Mouse (Mus musculus) stomach, postnatal 0 days (tissue): ENCODE data around the gene Snd1. TPM values are rescaled to one million over a fixed set of nuclear protein-coding genes. Genes with fewer than 3 reads are reported as not detected.
A peak's percentile ranks its signal among the peaks of the same experiment; 100 is the strongest.

ENCODE experiments used
- ATAC-seq: fragments of 200-750 bp; cut with Nextera tagmentation; 2 replicates; pipeline ENCODE4 v1.8.0; 2017; ENCODE audit not compliant: low FRiP score, low TSS enrichment
- DNase-seq: peaks from one replicate; pipeline ENCODE4 v3.0.0-alpha.2; 2016; ENCODE audit warnings: low spot score
- H3K27ac ChIP-seq: fragments of 300-500 bp; sonication (generic); replicated peaks from 2 replicates; pipeline ENCODE4 v1.5.1; 2014; ENCODE audit warnings: mild to moderate bottlenecking, control low read depth
- H3K27me3 ChIP-seq: fragments of 300-500 bp; sonication (generic); 2 replicates; pipeline ENCODE4 v1.6.1; 2014; ENCODE audit warnings: low read length; ENCODE audit not compliant: control insufficient read depth, insufficient read depth
- H3K36me3 ChIP-seq: fragments of 300-500 bp; sonication (generic); 2 replicates; pipeline ENCODE4 v1.6.1; 2014; ENCODE audit warnings: low read length, mixed read lengths; ENCODE audit not compliant: control insufficient read depth, insufficient read depth
- H3K4me1 ChIP-seq: fragments of 300-500 bp; sonication (generic); replicated peaks from 2 replicates; pipeline ENCODE4 v1.6.1; 2014; ENCODE audit warnings: antibody characterized with exemption; ENCODE audit not compliant: control insufficient read depth, insufficient read depth
- H3K4me2 ChIP-seq: fragments of 300-500 bp; sonication (generic); replicated peaks from 2 replicates; pipeline ENCODE4 v1.6.1; 2014; ENCODE audit warnings: low read depth, mild to moderate bottlenecking, control low read depth, moderate library complexity
- H3K4me3 ChIP-seq: fragments of 300-500 bp; sonication (generic); 2 replicates; pipeline ENCODE4 v1.5.1; 2014; ENCODE audit warnings: low read depth, low read length, control low read depth
- H3K9ac ChIP-seq: fragments of 300-500 bp; sonication (generic); 2 replicates; pipeline ENCODE4 v1.6.1; 2014; ENCODE audit warnings: mild to moderate bottlenecking, low read length, control low read depth, mixed read lengths
- H3K9me3 ChIP-seq: fragments of 300-500 bp; sonication (generic); 2 replicates; pipeline ENCODE4 v1.6.1; 2016; ENCODE audit warnings: low read length; ENCODE audit not compliant: control insufficient read depth
- CTCF ChIP-seq: IDR thresholded peaks from 2 replicates; pipeline ENCODE4 v1.5.1; 2016; ENCODE audit warnings: antibody characterized with exemption, low read depth, mild to moderate bottlenecking, moderate library complexity
- EP300 ChIP-seq: optimal IDR thresholded peaks from 2 replicates; pipeline ENCODE3; 2016; ENCODE audit warnings: antibody characterized with exemption
- WGBS: fragments of 180-500 bp; shearing (Covaris S2); extraction: QIAGEN DNeasy Blood & Tissue Kit; methylation state at CpG from one replicate; pipeline ENCODE4 v1.1.7; 2014; 5-methylcytosine and 5-hydroxymethylcytosine counted together
- polyA plus RNA-seq: library from polyadenylated mRNA; unstranded; fragments of >200 nt; fragmentation: Nextera tagmentation; extraction: Ambion mirVana; gene quantifications from 2 replicates; pipeline ENCODE4 v1.2.1, GENCODE M21; 2015

Snd1 gene
- polyA plus RNA-seq, 1 experiment from 2014 or later, result 81.3 TPM

- Histone ChIP-seq H3K36me3 (no peaks in the 10 kb centered on the region), H3K9me3 (no peaks in the 10 kb centered on the region), H3K4me3 (peak overlapping the region; percentile 41), H3K4me2 (peak overlapping the region; percentile 67), H3K9ac (no peak overlapping the region), H3K27me3 (peaks cover 5% of the 10 kb centered on the region; the same call in 1 of the 2 replicates), H3K4me1 (no peaks in the 10 kb centered on the region), H3K27ac (no peak overlapping the region)
- no peak for TF ChIP-seq EP300
- TF ChIP-seq CTCF, result no peak
- 6% methylated on average over 18 of the region's 18 CpGs for WGBS
- no peak for DNase-seq
- ATAC-seq, result 0 out of 2 replicates have a peak, but pooled peaks have one; percentile 5
Observed at GRCm38 (mm10) chr6:28981585-28981948, 506.6 kb downstream of the Snd1 start.

GRCm38 (mm10) chr6:28981966-28982701 lies 507.2 kb downstream of the Snd1 start:
- no peaks in the 10 kb centered on the region for H3K4me1 ChIP-seq
- no peak overlapping the region; the same call in 1 of the 2 replicates for H3K4me2 ChIP-seq
- H3K9ac ChIP-seq, result no peak overlapping the region
- peak overlapping the region; percentile 41; the same call in 1 of the 2 replicates for H3K4me3 ChIP-seq
- H3K27ac ChIP-seq, result no peak overlapping the region
- H3K9me3 ChIP-seq, result no peaks in the 10 kb centered on the region
- peaks cover 5% of the 10 kb centered on the region; the same call in 1 of the 2 replicates for H3K27me3 ChIP-seq
- no peak for TF ChIP-seq CTCF
- H3K36me3 ChIP-seq, result no peaks in the 10 kb centered on the region
- DNase-seq (peak; percentile 80), ATAC-seq (no peak; the same call in 1 of the 2 replicates)
- 15% methylated on average over 18 of the region's 18 CpGs for WGBS

- Histone ChIP-seq H3K9me3 (no peaks in the 10 kb centered on the region), H3K27ac (no peak overlapping the region), H3K9ac (no peak overlapping the region), H3K4me3 (no peak overlapping the region), H3K27me3 (peaks cover 5% of the 10 kb centered on the region; the same call in 1 of the 2 replicates), H3K36me3 (no peaks in the 10 kb centered on the region), H3K4me2 (no peak overlapping the region), H3K4me1 (no peaks in the 10 kb centered on the region)
- no peak for DNase-seq
- ATAC-seq, result no peak
- 77% methylated on average over 1 of the region's 1 CpGs for WGBS
- TF ChIP-seq CTCF (no peak), EP300 (no peak)
Observed at GRCm38 (mm10) chr6:28982817-28983216, 507.9 kb downstream of the Snd1 start.

Other genes starting within 250 kb of the Snd1 start
- 17.8 and 18.4 TPM in 2 replicates for gene Zfp800, start 77.1 kb upstream of the Snd1 start, polyA plus RNA-seq
- gene Arf5, start 51.6 kb upstream of the Snd1 start, polyA plus RNA-seq, result 296 and 303 TPM in 2 replicates
- gene Fscn3, start 47.4 kb upstream of the Snd1 start, polyA plus RNA-seq, result not detected in 2 replicates
- gene Gcc1, start 46.7 kb upstream of the Snd1 start, polyA plus RNA-seq, result 5.6 and 6.3 TPM in 2 replicates
- gene Pax4, start 25.8 kb upstream of the Snd1 start, polyA plus RNA-seq, result not detected in 2 replicates